Mouse (Mus musculus) liver, embryonic 14.5 days (tissue): Measurements from ENCODE around the gene Dnajc16. TPM values are rescaled to one million over a fixed set of nuclear protein-coding genes. Genes with fewer than 3 reads are reported as not detected.

ENCODE experiments used
- ATAC-seq: fragments of 200-750 bp; cut with Nextera tagmentation; 2 replicates; pipeline ENCODE4 v1.8.0; 2017; ENCODE audit warnings: moderate number of reproducible peaks, mild to moderate bottlenecking, moderate library complexity; ENCODE audit not compliant: insufficient read depth
- DNase-seq, 3 experiments: peaks; one replicate each; pipeline ENCODE4 v3.0.0-alpha.2; 2012 to 2013; ENCODE audit warnings: low read depth in 3 of 3, low spot score in 3 of 3
- H3K27ac ChIP-seq: fragments of 300-500 bp; sonication (generic); 2 replicates; pipeline ENCODE4 v1.5.1; 2014; ENCODE audit warnings: moderate library complexity, mild to moderate bottlenecking, control low read depth, inconsistent platforms
- H3K27me3 ChIP-seq: fragments of 300-500 bp; sonication (generic); 2 replicates; pipeline ENCODE4 v1.6.1; 2014; ENCODE audit warnings: mild to moderate bottlenecking, low read length, moderate library complexity; ENCODE audit not compliant: control insufficient read depth, insufficient read depth
- H3K36me3 ChIP-seq: fragments of 300-500 bp; sonication (generic); replicated peaks from 2 replicates; pipeline ENCODE4 v1.6.1; 2014; ENCODE audit warnings: low read depth; ENCODE audit not compliant: control insufficient read depth, insufficient read depth
- H3K4me1 ChIP-seq, 2 experiments: fragments of 200-500 bp in 1 of 2; fragments of 300-500 bp in 1 of 2; sonication (generic) in 1 of 2; replicated peaks; 2 replicates each; pipeline ENCODE4 v1.6.1; 2012 to 2014; ENCODE audit warnings: antibody characterized with exemption in 1 of 2, inconsistent platforms in 1 of 2, low read length in 1 of 2; ENCODE audit not compliant: control insufficient read depth in 2 of 2, insufficient read depth in 2 of 2
- H3K4me2 ChIP-seq: fragments of 300-500 bp; sonication (generic); 2 replicates; pipeline ENCODE4 v1.6.1; 2014; ENCODE audit warnings: low read depth, mild to moderate bottlenecking, control low read depth, moderate library complexity
- H3K4me3 ChIP-seq, 2 experiments: fragments of 200-500 bp in 1 of 2; fragments of 300-500 bp in 1 of 2; sonication (generic) in 1 of 2; 2 replicates each; pipeline ENCODE4 v1.5.1; 2012 to 2014; ENCODE audit warnings: low read depth in 2 of 2, low read length in 2 of 2, mild to moderate bottlenecking in 2 of 2, control low read depth in 1 of 2, inconsistent platforms in 1 of 2, moderate library complexity in 1 of 2; ENCODE audit not compliant: insufficient read depth in 1 of 2
- H3K9ac ChIP-seq: fragments of 300-500 bp; sonication (generic); replicated peaks from 2 replicates; pipeline ENCODE4 v1.6.1; 2014; ENCODE audit warnings: mild to moderate bottlenecking, control low read depth, moderate library complexity
- H3K9me3 ChIP-seq: fragments of 300-500 bp; sonication (generic); 2 replicates; pipeline ENCODE4 v1.6.1; 2016; ENCODE audit warnings: low read length, mixed read lengths; ENCODE audit not compliant: control insufficient read depth
- CTCF ChIP-seq: IDR thresholded peaks from 2 replicates; pipeline ENCODE4 v1.5.1; 2016; ENCODE audit warnings: antibody characterized with exemption, low read depth, control low read depth
- EP300 ChIP-seq: IDR thresholded peaks from 2 replicates; pipeline ENCODE4 v1.6.1; 2016; ENCODE audit warnings: antibody characterized with exemption, low read depth
- WGBS: fragments of 180-500 bp; shearing (Covaris S2); extraction: QIAGEN DNeasy Blood & Tissue Kit; methylation state at CpG from one replicate; pipeline ENCODE4 v1.1.7; 2014; ENCODE audit not compliant: insufficient replicate concordance; 5-methylcytosine and 5-hydroxymethylcytosine counted together
- polyA plus RNA-seq, 2 experiments: library from polyadenylated mRNA; depleted of rRNA in 1 of 2; stranded (reverse) in 1 of 2; unstranded in 1 of 2; fragments of >200 nt; fragmentation: Nextera tagmentation in 1 of 2; extraction: Ambion mirVana in 1 of 2; gene quantifications; 2 replicates each; pipeline versions ENCODE4 v1.2.1 to v1.2.3; 2012 to 2014

Dnajc16 gene
- polyA plus RNA-seq (2012; rRNA removed), result 2.4 and 2.8 TPM in 2 replicates
- 1.4 and 1.7 TPM in 2 replicates for polyA plus RNA-seq (2014; fragmentation: Nextera tagmentation; extraction: Ambion mirVana)

DNA sequence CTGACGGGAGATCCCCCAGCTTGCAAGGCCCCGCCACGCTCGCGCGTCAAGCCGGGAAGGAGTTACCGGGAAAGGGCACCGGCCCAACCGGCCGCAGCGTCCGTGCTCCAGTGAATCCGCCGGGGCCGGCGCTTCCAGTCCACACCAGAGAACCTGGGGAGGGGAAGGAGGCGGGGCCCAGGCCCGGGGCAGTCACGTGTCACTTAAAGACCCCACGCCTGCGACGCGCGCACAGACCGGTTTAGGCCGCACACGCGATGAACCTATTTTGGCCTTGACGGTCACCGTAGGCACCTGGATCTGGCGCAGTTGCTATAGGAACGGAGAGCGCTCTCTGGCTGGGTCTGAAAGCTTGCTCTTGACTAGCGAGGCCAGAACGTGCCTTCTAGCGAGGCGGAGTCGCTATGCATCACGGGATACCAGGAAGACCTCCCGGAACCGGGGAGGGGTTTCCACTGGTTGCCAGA, at the start of gene Dnajc16:
Dnajc16 (minus strand) TSS at position 408 of the 467 bp plus-strand sequence.
- under 1% methylated on average over 42 of the region's 42 CpGs for WGBS
- peak within 1 kb of the TSS; percentile 78 for H3K9ac ChIP-seq
- H3K9me3 ChIP-seq, result no peaks in the 10 kb centered on the region
- H3K36me3 ChIP-seq, result no peaks in the 10 kb centered on the region; the same call in none of the 2 replicates
- peaks cover 32 to 35% of the 10 kb centered on the region in 2 experiments for H3K4me1 ChIP-seq
- TF ChIP-seq CTCF (peak; percentile 37; the same call in 1 of the 2 replicates), EP300 (peak; percentile 22)
- DNase-seq (peak; percentile 97 to 98 (median 98)), ATAC-seq (peak; percentile 76)
- peak within 1 kb of the TSS; percentile 94 for H3K4me2 ChIP-seq
- H3K27ac ChIP-seq, result peak within 1 kb of the TSS; percentile 87
- H3K4me3 ChIP-seq, result peak within 1 kb of the TSS; percentile 73 to 77
- H3K27me3 ChIP-seq, result no peaks in the 10 kb centered on the region

- DNase-seq, result no peak
These were observed 43.9 kb upstream of the Dnajc16 start for GRCm38 (mm10) chr4:141834536-141835095.

DNA sequence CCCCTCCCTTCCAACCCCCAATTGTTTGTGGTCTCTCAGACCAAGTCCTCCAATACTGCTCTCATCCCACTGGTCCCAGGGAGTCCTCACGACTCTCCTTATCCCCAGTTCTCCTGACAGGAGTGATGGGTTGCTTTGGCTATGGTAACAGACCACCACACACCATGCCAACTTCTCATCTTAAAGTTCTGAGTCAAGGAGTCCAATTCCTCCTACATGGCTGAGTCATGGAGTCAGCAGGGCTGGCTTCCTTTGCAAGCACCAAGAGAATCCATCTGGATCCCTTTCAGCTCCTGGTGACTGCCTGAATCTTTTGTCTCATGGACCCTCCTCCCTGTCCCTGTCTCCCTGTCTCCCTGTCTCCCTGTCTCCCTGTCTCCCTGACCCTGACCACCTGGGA, 43.2 kb upstream of the Dnajc16 start:
- Histone ChIP-seq H3K4me3 (no peak overlapping the region), H3K27me3 (no peaks in the 10 kb centered on the region), H3K9me3 (no peaks in the 10 kb centered on the region), H3K4me2 (no peak overlapping the region), H3K27ac (no peak overlapping the region), H3K9ac (no peak overlapping the region), H3K36me3 (no peaks in the 10 kb centered on the region), H3K4me1 (no peaks in the 10 kb centered on the region)
- TF ChIP-seq EP300, result no peak
- 32% methylated on average over 1 of the region's 1 CpGs for WGBS
- no peak for ATAC-seq
- no peak for DNase-seq

More at GRCm38 (mm10) chr4:141834536-141835095, 43.9 kb upstream of the Dnajc16 start:
- ATAC-seq, result no peak
- no peak overlapping the region for H3K4me2 ChIP-seq
- H3K4me1 ChIP-seq, result no peaks in the 10 kb centered on the region
- H3K9me3 ChIP-seq, result no peaks in the 10 kb centered on the region
- no peak for TF ChIP-seq CTCF
- TF ChIP-seq EP300, result no peak
- H3K36me3 ChIP-seq, result no peaks in the 10 kb centered on the region
- WGBS, result 35% methylated on average over 5 of the region's 5 CpGs
- no peak overlapping the region for H3K27ac ChIP-seq
- H3K27me3 ChIP-seq, result no peaks in the 10 kb centered on the region
- H3K4me3 ChIP-seq, result no peak overlapping the region
- H3K9ac ChIP-seq, result no peak overlapping the region

DNA sequence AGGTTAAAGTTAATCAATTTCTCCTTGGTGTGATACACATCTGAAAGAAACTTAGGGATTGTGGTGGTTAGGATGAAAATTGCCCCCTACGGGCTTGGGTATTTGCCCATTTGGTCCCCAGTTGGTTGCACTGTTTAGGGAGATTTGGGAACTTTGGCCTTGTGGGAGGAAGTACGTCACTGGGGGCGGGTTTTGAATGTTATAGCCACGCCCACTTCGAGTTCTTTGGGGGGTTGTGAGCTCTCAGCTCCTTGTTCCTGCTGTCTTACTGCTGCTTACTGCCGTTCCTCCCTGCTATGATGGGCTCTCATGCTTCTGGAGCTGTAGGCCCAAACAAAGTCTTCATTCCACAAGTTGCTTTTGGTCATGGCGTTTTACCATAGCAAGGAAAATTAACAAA, 40.6 kb upstream of the Dnajc16 start:
- no peaks in the 10 kb centered on the region for H3K27me3 ChIP-seq
- ATAC-seq (no peak), DNase-seq (no peak)
- no peak overlapping the region for H3K4me2 ChIP-seq
- no peaks in the 10 kb centered on the region for H3K4me1 ChIP-seq
- no peaks in the 10 kb centered on the region for H3K36me3 ChIP-seq
- no peak for TF ChIP-seq CTCF
- TF ChIP-seq EP300, result no peak
- no peak overlapping the region for H3K27ac ChIP-seq
- H3K9me3 ChIP-seq, result no peaks in the 10 kb centered on the region
- WGBS, result 63% methylated on average over 7 of the region's 7 CpGs
- no peak overlapping the region for H3K9ac ChIP-seq
- no peak overlapping the region for H3K4me3 ChIP-seq

DNA sequence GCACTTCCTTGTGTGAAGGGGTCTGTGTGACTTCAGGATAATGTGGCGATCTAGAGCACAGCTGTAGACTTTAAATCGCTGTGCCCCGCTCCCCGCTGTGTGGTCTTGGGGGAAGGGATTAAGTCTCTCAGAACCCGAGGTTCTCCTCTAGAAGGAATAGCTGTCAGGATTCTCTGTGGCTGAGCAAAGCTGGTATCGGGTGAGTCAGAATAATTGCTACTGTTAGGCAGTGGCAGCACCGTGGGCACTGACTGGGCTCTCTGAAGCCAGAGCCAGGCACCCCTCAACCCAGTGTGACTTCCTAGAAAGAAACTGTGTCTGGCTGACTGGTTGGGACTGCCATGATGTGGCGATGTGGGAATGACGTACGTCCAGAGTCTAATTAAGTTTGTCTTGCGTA, 39.6 kb upstream of the Dnajc16 start:
- WGBS, result 59% methylated on average over 11 of the region's 11 CpGs
- no peaks in the 10 kb centered on the region for H3K4me1 ChIP-seq
- ATAC-seq, result no peak

More for the DNA sequence above, 39.6 kb upstream of the Dnajc16 start:
- no peaks in the 10 kb centered on the region for H3K27me3 ChIP-seq
- H3K36me3 ChIP-seq, result no peaks in the 10 kb centered on the region
- no peak overlapping the region for H3K4me2 ChIP-seq
- no peak overlapping the region for H3K4me3 ChIP-seq
- no peaks in the 10 kb centered on the region for H3K9me3 ChIP-seq
- no peak overlapping the region for H3K27ac ChIP-seq
- no peak for DNase-seq
- H3K9ac ChIP-seq, result no peak overlapping the region
- TF ChIP-seq EP300 (no peak), CTCF (no peak)
